Mouse (Mus musculus) forebrain, postnatal 0 days (tissue): ENCODE measurements around the gene Rab43. TPM values are rescaled to one million over a fixed set of nuclear protein-coding genes. Genes with fewer than 3 reads are reported as not detected.
"Not testable (repeated sequence)": the region's sequence is repeated elsewhere in the genome, so short reads cannot be mapped to it uniquely, and the experiment has no call there.

ENCODE experiments used
- ATAC-seq: fragments of 200-750 bp; cut with Nextera tagmentation; 2 replicates; pipeline ENCODE4 v1.8.0; 2017; ENCODE audit warnings: mild to moderate bottlenecking, moderate library complexity
- DNase-seq: peaks from one replicate; pipeline ENCODE4 v3.0.0-alpha.2; 2015
- H3K27ac ChIP-seq: fragments of 300-500 bp; sonication (generic); 2 replicates; pipeline ENCODE4 v1.5.1; 2014; ENCODE audit warnings: low read depth, mild to moderate bottlenecking, antibody characterized with exemption, low read length, moderate library complexity, mixed read lengths
- H3K27me3 ChIP-seq: fragments of 300-500 bp; sonication (generic); 2 replicates; pipeline ENCODE4 v1.6.1; 2014; ENCODE audit warnings: mild to moderate bottlenecking, low read length, mixed read lengths; ENCODE audit not compliant: insufficient read depth
- H3K36me3 ChIP-seq: fragments of 300-500 bp; sonication (generic); 2 replicates; pipeline ENCODE4 v1.6.1; 2014; ENCODE audit warnings: mild to moderate bottlenecking, moderate library complexity; ENCODE audit not compliant: insufficient read depth
- H3K4me1 ChIP-seq: fragments of 300-500 bp; sonication (generic); 2 replicates; pipeline ENCODE4 v1.6.1; 2014; ENCODE audit warnings: antibody characterized with exemption; ENCODE audit not compliant: insufficient read depth
- H3K4me2 ChIP-seq: fragments of 300-500 bp; sonication (generic); 2 replicates; pipeline ENCODE4 v1.6.1; 2014; ENCODE audit warnings: low read depth, mild to moderate bottlenecking, moderate library complexity
- H3K4me3 ChIP-seq: fragments of 300-500 bp; sonication (generic); 2 replicates; pipeline ENCODE4 v1.5.1; 2014; ENCODE audit warnings: low read depth, low read length, mixed read lengths
- H3K9ac ChIP-seq: fragments of 300-500 bp; sonication (generic); 2 replicates; pipeline ENCODE4 v1.6.1; 2014; ENCODE audit warnings: mild to moderate bottlenecking
- H3K9me3 ChIP-seq: fragments of 300-500 bp; sonication (generic); 2 replicates; pipeline ENCODE4 v1.6.1; 2016; ENCODE audit warnings: low read length
- CTCF ChIP-seq: sonication (generic); IDR thresholded peaks from 2 replicates; pipeline ENCODE4 v1.5.1; 2016; ENCODE audit warnings: antibody characterized with exemption, control low read depth, low read depth
- WGBS: fragments of 180-500 bp; shearing (Covaris S2); extraction: QIAGEN DNeasy Blood & Tissue Kit; methylation state at CpG from one replicate; pipeline ENCODE4 v1.1.7; 2014; 5-methylcytosine and 5-hydroxymethylcytosine counted together
- polyA plus RNA-seq: library from polyadenylated mRNA; unstranded; fragments of >200 nt; fragmentation: Nextera tagmentation; extraction: Ambion mirVana; gene quantifications from 2 replicates; pipeline ENCODE4 v1.2.1, GENCODE M21; 2015
- total RNA-seq: library from RNA; depleted of rRNA; stranded (reverse); fragments of >200 nt; gene quantifications from 2 replicates; pipeline ENCODE4 v1.2.3, GENCODE M21; 2014

Gene Rab43
- total and polyA plus RNA-seq, 2 experiments from 2014 or later, result 9.3 to 24.3 TPM

GRCm38 (mm10) chr6:87776663-87777062, 35.3 kb downstream of the Rab43 start:
- H3K4me1 ChIP-seq, result no peaks in the 10 kb centered on the region
- H3K4me2 ChIP-seq, result no peak overlapping the region
- no peaks in the 10 kb centered on the region for H3K9me3 ChIP-seq
- WGBS, result 100% methylated on average over 1 of the region's 1 CpGs
- no peaks in the 10 kb centered on the region for H3K27me3 ChIP-seq
- no peak overlapping the region for H3K27ac ChIP-seq
- ATAC-seq (no peak), DNase-seq (no peak)
- no peak overlapping the region for H3K4me3 ChIP-seq
- H3K9ac ChIP-seq, result no peak overlapping the region
- no peaks in the 10 kb centered on the region for H3K36me3 ChIP-seq
- TF ChIP-seq CTCF, result no peak

- Histone ChIP-seq H3K4me3 (no peak overlapping the region), H3K27me3 (no peaks in the 10 kb centered on the region), H3K9ac (no peak overlapping the region), H3K27ac (no peak overlapping the region), H3K36me3 (no peaks in the 10 kb centered on the region), H3K4me2 (no peak overlapping the region), H3K4me1 (no peaks in the 10 kb centered on the region), H3K9me3 (no peaks in the 10 kb centered on the region)
- ATAC-seq (no peak), DNase-seq (no peak)
- TF ChIP-seq CTCF, result no peak
- 80% methylated on average over 3 of the region's 3 CpGs for WGBS
Measured at GRCm38 (mm10) chr6:87775588-87776245, 36.2 kb downstream of the Rab43 start.

GRCm38 (mm10) chr6:87774909-87775308, 37.1 kb downstream of the Rab43 start:
- WGBS, result 89% methylated on average over 9 of the region's 9 CpGs
- ATAC-seq, result no peak

DNA sequence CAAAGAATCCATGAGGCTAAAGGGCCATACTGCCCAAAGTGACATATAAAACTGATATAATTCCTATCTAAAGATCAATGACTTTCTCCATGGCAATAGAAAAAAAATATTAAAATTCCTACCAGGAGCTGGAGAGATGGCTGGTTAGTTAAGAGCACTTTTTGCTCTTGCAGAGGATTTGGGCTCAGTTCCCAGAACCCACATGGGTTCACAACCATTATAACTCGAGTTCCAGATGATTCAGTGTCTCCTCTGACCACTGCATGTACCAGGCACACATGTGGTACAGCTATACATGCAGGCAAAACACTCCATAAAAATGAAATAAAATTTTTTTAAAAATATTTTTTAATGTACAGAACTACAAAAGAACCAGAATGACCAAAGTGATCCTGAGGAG, 37.5 kb downstream of the Rab43 start:
- H3K9ac ChIP-seq, result no peak overlapping the region
- no peak for DNase-seq
- 56% methylated on average over 1 of the region's 1 CpGs for WGBS

More at GRCm38 (mm10) chr6:87774909-87775308, 37.1 kb downstream of the Rab43 start:
- Histone ChIP-seq H3K36me3 (no peaks in the 10 kb centered on the region), H3K4me2 (no peak overlapping the region), H3K27me3 (no peaks in the 10 kb centered on the region), H3K9ac (no peak overlapping the region), H3K27ac (no peak overlapping the region), H3K9me3 (no peaks in the 10 kb centered on the region), H3K4me1 (no peaks in the 10 kb centered on the region), H3K4me3 (no peak overlapping the region)
- DNase-seq, result no peak
- TF ChIP-seq CTCF, result no peak

DNA sequence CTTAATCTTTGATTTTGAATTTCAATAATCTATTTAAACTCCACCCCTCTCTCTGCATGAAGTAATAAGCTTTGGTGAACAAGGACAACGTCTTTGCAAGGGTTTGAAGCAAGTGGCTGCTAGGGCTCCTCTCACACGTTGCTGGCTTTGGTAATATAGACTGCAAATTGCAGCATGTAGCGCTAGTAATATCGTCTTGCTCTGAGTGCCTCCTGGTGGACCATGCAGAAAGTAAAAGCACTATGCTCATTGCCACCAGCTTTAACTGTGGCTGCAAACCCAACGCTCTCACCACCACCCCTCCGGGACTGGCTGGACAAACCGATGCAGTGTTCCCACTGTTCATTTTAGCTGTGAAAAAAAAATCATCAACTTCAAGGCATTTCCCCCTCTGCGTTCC, 41.3 kb downstream of the Rab43 start:
- H3K36me3 ChIP-seq, result no peaks in the 10 kb centered on the region
- H3K9ac ChIP-seq, result no peak overlapping the region
- no peaks in the 10 kb centered on the region for H3K27me3 ChIP-seq
- no peaks in the 10 kb centered on the region for H3K9me3 ChIP-seq
- peak; percentile 64 for TF ChIP-seq CTCF
- H3K27ac ChIP-seq, result no peak overlapping the region
- no peaks in the 10 kb centered on the region for H3K4me1 ChIP-seq
- no peak overlapping the region for H3K4me3 ChIP-seq
- no peak overlapping the region for H3K4me2 ChIP-seq
- WGBS, result 53% methylated on average over 8 of the region's 8 CpGs
- DNase-seq (peak; percentile 34), ATAC-seq (no peak)

More for the DNA sequence above, 37.5 kb downstream of the Rab43 start:
- no peak overlapping the region for H3K4me3 ChIP-seq
- H3K27ac ChIP-seq, result no peak overlapping the region
- no peak for TF ChIP-seq CTCF
- H3K4me2 ChIP-seq, result no peak overlapping the region
- H3K27me3 ChIP-seq, result no peaks in the 10 kb centered on the region
- ATAC-seq, result no peak
- no peaks in the 10 kb centered on the region for H3K36me3 ChIP-seq
- H3K4me1 ChIP-seq, result no peaks in the 10 kb centered on the region
- H3K9me3 ChIP-seq, result no peaks in the 10 kb centered on the region

DNA sequence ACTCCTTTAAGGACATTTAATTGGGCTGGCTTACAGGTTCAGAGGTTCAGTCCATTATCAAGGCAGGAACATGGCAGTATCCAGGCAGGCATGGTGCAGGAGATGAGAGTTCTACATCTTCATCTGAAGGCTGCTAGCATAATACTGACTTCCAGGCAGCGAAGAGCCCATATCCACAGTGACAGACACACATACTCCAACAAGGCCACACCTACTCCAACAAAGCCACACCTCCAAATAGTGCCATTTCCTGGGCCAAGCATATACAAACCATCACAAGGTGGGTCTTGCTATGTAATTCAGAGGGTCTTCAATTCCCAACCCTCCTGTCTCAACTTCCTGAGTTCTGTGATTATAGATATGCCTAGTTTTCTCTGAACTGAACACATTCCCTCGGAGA, 47.7 kb downstream of the Rab43 start:
- H3K4me1 ChIP-seq, H3K9me3 ChIP-seq, H3K27me3 ChIP-seq, H3K36me3 ChIP-seq, H3K27ac ChIP-seq, DNase-seq, ATAC-seq, H3K9ac ChIP-seq, H3K4me2 ChIP-seq, H3K4me3 ChIP-seq: not testable (repeated sequence)
- WGBS, result 95% methylated on average over 2 of the region's 2 CpGs

GRCm38 (mm10) chr6:87763376-87764280, 48.3 kb downstream of the Rab43 start:
- 61% methylated on average over 4 of the region's 4 CpGs for WGBS
- ATAC-seq, result no peak
- Histone ChIP-seq H3K36me3 (no peaks in the 10 kb centered on the region), H3K27ac (no peak overlapping the region), H3K9ac (no peak overlapping the region), H3K4me3 (no peak overlapping the region), H3K9me3 (no peaks in the 10 kb centered on the region), H3K27me3 (no peaks in the 10 kb centered on the region), H3K4me2 (no peak overlapping the region), H3K4me1 (no peaks in the 10 kb centered on the region)
- TF ChIP-seq CTCF, result peak; percentile 70
- DNase-seq, result peak; percentile 13
